In genomic region chr2:75019459-75019858, GRCm38 (mm10) we compare ENCODE assay signal across 13 mouse cellular contexts.
DNase-seq lines count a peak whose midpoint lies in the region; ATAC-seq and TF ChIP-seq lines count a peak whose summit lies in the region.
"Had no signal": no experiment of that assay in that cellular context is flagged by ENCODE, and none has a peak within 500 bp of the region (broad histone marks: within the 10 kb centered on the region; RNA-seq: fewer than 3 reads in every experiment).

No protein-coding gene starts in this region.

- DNase-seq in gastrocnemius, adult 2 months, result peak; percentile 38
- no peak for DNase-seq in gastrocnemius, postnatal 10 days
- peak; percentile 6 for DNase-seq in adrenal gland, adult 8-10 months
- DNase-seq in heart, postnatal 25 days (ENCODE audit: low spot score), result peak; percentile 34
- DNase-seq in MN1 (ENCODE audit: low spot score), result no peak
- no peak for DNase-seq in left cerebral cortex, adult 8-10 months (ENCODE audit: low spot score in 2 of 2)
- no peak for DNase-seq in cerebellum, adult 2 months
- DNase-seq: B cell, adult 2 months; cerebellum, adult 9-11 months had no signal

- no peak for TF ChIP-seq POLR2A in cerebellum, adult 2 months (IDR thresholded peaks at IDR 0.05; ENCODE audit: borderline replicate concordance, insufficient read depth, low read length)

- intact Hi-C loops in gastrocnemius, adult 2 months (cut with DNase I), result no loop called here
- intact Hi-C loops in heart, postnatal 25 days (cut with DNase I), result loop anchor here (2.0 kb wide), 1 partner anchor 55 kb away; no protein-coding TSS in a partner anchor

- no peak for TF ChIP-seq CTCF in gastrocnemius, adult 2 months (IDR thresholded peaks at IDR 0.05)
- TF ChIP-seq CTCF in cerebellum, adult 2 months (IDR thresholded peaks at IDR 0.05; ENCODE audit: borderline replicate concordance, insufficient read depth, low read depth, low read length), result no peak

- H3K4me3 ChIP-seq in gastrocnemius, adult 2 months, result no peak overlapping the region
- no peak overlapping the region for H3K4me3 ChIP-seq in cerebellum, adult 2 months (replicated peaks; ENCODE audit: insufficient read depth, low read depth, low read length)
- H3K4me3 ChIP-seq: layer of hippocampus, adult 2 months; liver, embryonic 12.5 days; stomach, embryonic 15.5 days had no signal

- 87% methylated on average over 7 of the region's 7 CpGs for WGBS in cerebellum, adult 2 months

- no peaks in the 10 kb centered on the region for H3K4me1 ChIP-seq in cerebellum, adult 2 months (ENCODE audit: control insufficient read depth, insufficient read depth, low read length)
- H3K4me1 ChIP-seq: liver, embryonic 12.5 days; stomach, embryonic 15.5 days had no signal

- H3K27me3 ChIP-seq in cerebellum, adult 2 months (ENCODE audit: control insufficient read depth, insufficient read depth, low read length), result no peaks in the 10 kb centered on the region
- H3K27me3 ChIP-seq: liver, embryonic 12.5 days; stomach, embryonic 15.5 days had no signal

- ATAC-seq in megakaryocyte progenitor cell, adult 5-6 weeks (replicated peaks; ENCODE audit: poor library complexity), result 0 out of 2 replicates have a peak, but pooled peaks have one; percentile 20
- ATAC-seq: liver, embryonic 12.5 days had no signal

- peak overlapping the region; percentile 64 for H3K27ac ChIP-seq in gastrocnemius, adult 2 months
- H3K27ac ChIP-seq in cerebellum, adult 2 months (ENCODE audit: insufficient read depth, low read length), result no peak overlapping the region
- H3K27ac ChIP-seq: layer of hippocampus, adult 2 months; liver, embryonic 12.5 days; stomach, embryonic 15.5 days had no signal

Comparison
In these comparisons a context has a peak if more than half of its experiments do, and no peak if none do; other contexts are left out.
1. DNase-seq: peak in gastrocnemius, adult 2 months (single experiment), adrenal gland, adult 8-10 months (single experiment) and heart, postnatal 25 days (single experiment); none in gastrocnemius, postnatal 10 days (single experiment), MN1 (single experiment), left cerebral cortex, adult 8-10 months (0 of 2) and cerebellum, adult 2 months (0 of 2).